20 mouse cellular contexts compared by ENCODE assay signal in the genomic region with DNA sequence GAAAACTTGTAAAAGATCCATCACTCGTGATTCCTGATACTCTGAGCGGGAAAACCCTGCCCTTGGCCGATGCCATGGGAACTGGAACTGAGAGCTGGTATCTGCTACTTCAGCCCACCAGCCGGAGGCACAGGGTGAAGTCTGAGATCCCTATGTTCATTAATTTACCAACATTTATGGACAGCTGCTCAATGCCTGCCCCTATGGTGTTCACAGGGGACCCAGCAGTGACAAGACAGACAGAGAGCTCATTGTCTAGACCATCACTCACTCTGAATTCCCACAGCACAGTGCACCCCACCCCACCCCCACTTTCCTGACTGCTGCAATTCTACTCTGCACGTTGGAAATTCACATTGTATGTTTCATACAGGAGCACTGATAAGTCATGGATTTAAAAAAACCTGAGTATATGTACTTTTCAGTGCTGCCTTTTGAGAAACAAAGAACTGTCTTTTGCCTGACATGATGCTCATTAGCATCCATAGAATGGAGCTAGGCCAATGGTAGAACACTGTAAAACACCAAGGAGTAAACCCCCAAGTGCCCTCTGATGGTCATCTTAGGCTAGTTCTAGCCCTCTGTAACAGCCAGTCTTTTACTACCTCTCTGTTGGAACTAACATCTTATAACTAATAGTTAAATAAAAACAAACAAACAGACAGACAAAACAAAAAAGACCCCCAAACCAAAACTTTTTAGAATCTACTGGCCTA. TPM values are rescaled to one million over a fixed set of nuclear protein-coding genes. Genes with fewer than 3 reads are reported as not detected.
DNase-seq lines count a peak whose midpoint lies in the region; ATAC-seq lines count a peak whose summit lies in the region.
"Had no signal": no experiment of that assay in that cellular context is flagged by ENCODE, and none has a peak within 500 bp of the region (broad histone marks: within the 10 kb centered on the region; RNA-seq: fewer than 3 reads in every experiment).

No protein-coding gene starts in this region.

- H3K4me3 ChIP-seq in midbrain, embryonic 12.5 days, result no peak overlapping the region
- H3K4me3 ChIP-seq in midbrain, embryonic 10.5 days, result no peak overlapping the region
- H3K4me3 ChIP-seq in hindbrain, embryonic 16.5 days (ENCODE audit: low read length), result no peak overlapping the region
- H3K4me3 ChIP-seq: heart, embryonic 13.5 days had no signal

- 67% methylated on average over 5 of the region's 5 CpGs for WGBS in midbrain, embryonic 12.5 days
- WGBS in midbrain, embryonic 10.5 days, result 82% methylated on average over 5 of the region's 5 CpGs
- 27% methylated on average over 5 of the region's 5 CpGs for WGBS in hindbrain, embryonic 16.5 days

- H3K36me3 ChIP-seq in midbrain, embryonic 12.5 days, result no peaks in the 10 kb centered on the region
- no peaks in the 10 kb centered on the region for H3K36me3 ChIP-seq in midbrain, embryonic 10.5 days
- H3K36me3 ChIP-seq in hindbrain, embryonic 16.5 days (ENCODE audit: control insufficient read depth, insufficient read depth, low read length), result no peaks in the 10 kb centered on the region
- H3K36me3 ChIP-seq: heart, embryonic 13.5 days had no signal

- no peaks in the 10 kb centered on the region for H3K9me3 ChIP-seq in midbrain, embryonic 12.5 days
- no peaks in the 10 kb centered on the region for H3K9me3 ChIP-seq in midbrain, embryonic 10.5 days (replicated peaks)
- H3K9me3 ChIP-seq in hindbrain, embryonic 16.5 days (ENCODE audit: control insufficient read depth, low read length), result no peaks in the 10 kb centered on the region
- H3K9me3 ChIP-seq: heart, embryonic 13.5 days had no signal

- H3K27me3 ChIP-seq in midbrain, embryonic 12.5 days, result peaks cover 2% of the 10 kb centered on the region; the same call in 1 of the 2 replicates
- no peaks in the 10 kb centered on the region for H3K27me3 ChIP-seq in midbrain, embryonic 10.5 days (ENCODE audit: low read depth, poor library complexity, severe bottlenecking)
- H3K27me3 ChIP-seq in hindbrain, embryonic 16.5 days (replicated peaks; ENCODE audit: control insufficient read depth, insufficient read depth, low read length), result no peaks in the 10 kb centered on the region
- H3K27me3 ChIP-seq: heart, embryonic 13.5 days had no signal

- no peak overlapping the region for H3K4me2 ChIP-seq in midbrain, embryonic 12.5 days (replicated peaks)
- no peak overlapping the region for H3K4me2 ChIP-seq in hindbrain, embryonic 16.5 days (ENCODE audit: low read length)
- H3K4me2 ChIP-seq: heart, embryonic 13.5 days had no signal

- no peak overlapping the region for H3K9ac ChIP-seq in midbrain, embryonic 12.5 days (replicated peaks)
- no peak overlapping the region for H3K9ac ChIP-seq in hindbrain, embryonic 16.5 days (ENCODE audit: low read depth, low read length)
- H3K9ac ChIP-seq: heart, embryonic 13.5 days had no signal

- H3K4me1 ChIP-seq in midbrain, embryonic 12.5 days, result peaks cover 10% of the 10 kb centered on the region; the same call in 1 of the 2 replicates
- no peaks in the 10 kb centered on the region; the same call in 1 of the 2 replicates for H3K4me1 ChIP-seq in midbrain, embryonic 10.5 days
- H3K4me1 ChIP-seq in hindbrain, embryonic 16.5 days (ENCODE audit: control insufficient read depth, insufficient read depth, low read depth, low read length), result no peaks in the 10 kb centered on the region
- H3K4me1 ChIP-seq: heart, embryonic 13.5 days had no signal

- peak; percentile 30 for DNase-seq in embryo, embryonic 11 days
- DNase-seq in embryo, embryonic 10 days (ENCODE audit: low spot score), result no peak
- no peak for DNase-seq in midbrain, embryonic 10.5 days (ENCODE audit: low spot score)
- DNase-seq in retina, embryonic 14.5 days (ENCODE audit: low spot score), result peak; percentile 10
- no peak for DNase-seq in natural killer cell, adult 2 months (ENCODE audit: low spot score in 2 of 2)
- DNase-seq in lung, postnatal 25 days (ENCODE audit: low spot score), result no peak
- DNase-seq: adrenal gland, postnatal 14 days; cerebellum, postnatal 25 days; gastrocnemius, postnatal 25 days; heart, postnatal 4 days; kidney, adult 11 months; kidney, postnatal 36 days; lung, adult 2 months; thymus, postnatal 14 days had no signal

- H3K27ac ChIP-seq in midbrain, embryonic 12.5 days (replicated peaks), result no peak overlapping the region
- no peak overlapping the region for H3K27ac ChIP-seq in midbrain, embryonic 10.5 days (replicated peaks)
- H3K27ac ChIP-seq in hindbrain, embryonic 16.5 days (ENCODE audit: low read depth, low read length), result no peak overlapping the region
- H3K27ac ChIP-seq: heart, embryonic 13.5 days; macrophage had no signal

- ATAC-seq in midbrain, embryonic 12.5 days (ENCODE audit: low FRiP score, low read depth), result peak; percentile 84
- ATAC-seq in hindbrain, embryonic 16.5 days, result peak; percentile 69; the same call in 1 of the 2 replicates

RNA-seq across cellular contexts. Expression of gene 4921504E06Rik, which starts 8.6 kb away (rescaled TPM):
- polyA plus RNA-seq in midbrain, embryonic 12.5 days (2016; fragmentation: Nextera tagmentation; extraction: Ambion mirVana), result not detected in 2 replicates
- not detected in 2 replicates for polyA plus RNA-seq in midbrain, embryonic 10.5 days (2016; fragmentation: Nextera tagmentation; extraction: Ambion mirVana)
- polyA plus RNA-seq in hindbrain, embryonic 16.5 days (2015; fragmentation: Nextera tagmentation; extraction: Ambion mirVana), result 0.12 and 0.15 TPM in 2 replicates
- polyA plus RNA-seq: heart, embryonic 13.5 days; liver, adult 2 months; lung, adult 2 months; macrophage; small intestine, adult 2 months had no signal

Comparison
In these comparisons a context has a peak if more than half of its experiments do, and no peak if none do; other contexts are left out.
1. DNase-seq: peak in embryo, embryonic 11 days (single experiment) and retina, embryonic 14.5 days (single experiment); none in embryo, embryonic 10 days (single experiment), midbrain, embryonic 10.5 days (single experiment), natural killer cell, adult 2 months (0 of 2) and lung, postnatal 25 days (single experiment).